Mouse (Mus musculus): ENCODE data around the gene Nfkbia.

Gene Nfkbia

DNA sequence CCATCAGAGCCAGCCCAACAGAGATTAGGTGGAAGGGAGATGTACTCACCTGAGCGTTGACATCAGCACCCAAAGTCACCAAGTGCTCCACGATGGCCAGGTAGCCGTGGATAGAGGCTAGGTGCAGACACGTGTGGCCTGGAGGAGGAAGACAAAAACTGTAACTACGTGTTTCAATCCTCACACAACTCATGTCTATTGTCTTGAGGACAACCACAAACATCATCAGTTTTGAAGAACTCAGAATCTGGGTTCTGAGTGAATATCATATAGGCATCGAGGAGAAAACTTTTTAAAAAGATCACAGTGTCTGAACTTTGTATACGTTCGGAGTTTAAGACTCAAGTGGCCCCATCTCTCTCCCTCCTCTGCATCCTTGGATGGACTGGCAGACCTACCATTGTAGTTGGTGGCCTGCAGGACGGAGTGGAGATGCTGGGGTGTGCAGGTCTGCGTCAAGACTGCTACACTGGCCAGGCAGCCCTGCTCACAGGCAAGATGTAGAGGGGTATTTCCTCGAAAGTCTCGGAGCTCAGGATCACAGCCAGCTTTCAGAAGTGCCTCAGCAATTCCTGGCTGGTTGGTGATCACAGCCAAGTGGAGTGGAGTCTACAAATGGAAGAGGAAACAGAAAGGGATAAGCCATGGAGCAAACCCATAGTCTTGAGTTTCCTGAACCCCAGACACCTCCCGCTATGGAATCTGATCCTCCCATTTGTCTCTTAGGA, 1.6 kb downstream of the Nfkbia start:
- DNase-seq (ENCODE audit: low spot score in 2 of 2): no peak

DNA sequence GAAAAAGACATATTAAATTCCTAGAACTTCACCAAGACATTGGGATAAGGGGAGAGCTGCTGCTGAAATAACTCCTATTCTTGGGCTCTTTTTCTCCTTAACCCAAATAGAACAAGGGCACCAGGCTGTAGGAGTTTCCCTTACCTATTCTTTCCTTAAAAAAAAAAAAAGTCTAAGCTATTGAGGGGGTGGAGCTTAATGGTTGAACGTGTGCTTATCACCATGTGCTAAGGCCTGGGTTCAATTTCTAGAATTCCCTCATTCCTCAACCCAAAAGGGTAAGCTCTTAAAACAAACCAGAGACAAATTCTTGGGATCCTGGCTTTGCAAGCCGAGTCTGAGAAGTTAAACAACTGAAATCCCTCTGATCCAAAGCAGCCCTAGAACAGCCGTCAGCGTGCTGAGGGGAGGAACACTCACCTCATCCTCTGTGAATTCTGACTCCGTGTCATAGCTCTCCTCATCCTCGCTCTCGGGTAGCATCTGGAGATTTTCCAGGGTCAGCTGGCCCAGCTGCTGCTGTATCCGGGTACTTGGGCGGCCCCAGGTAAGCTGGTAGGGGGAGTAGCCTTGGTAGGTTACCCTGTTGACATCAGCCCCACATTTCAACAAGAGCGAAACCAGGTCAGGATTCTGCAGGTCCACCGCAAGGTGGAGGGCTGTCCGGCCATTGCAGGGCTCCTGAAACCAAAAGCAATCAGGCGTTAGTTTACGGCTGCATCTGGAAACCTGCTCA, 2.3 kb downstream of the Nfkbia start:
- DNase-seq (ENCODE audit: low spot score in 2 of 2): no peak

DNA sequence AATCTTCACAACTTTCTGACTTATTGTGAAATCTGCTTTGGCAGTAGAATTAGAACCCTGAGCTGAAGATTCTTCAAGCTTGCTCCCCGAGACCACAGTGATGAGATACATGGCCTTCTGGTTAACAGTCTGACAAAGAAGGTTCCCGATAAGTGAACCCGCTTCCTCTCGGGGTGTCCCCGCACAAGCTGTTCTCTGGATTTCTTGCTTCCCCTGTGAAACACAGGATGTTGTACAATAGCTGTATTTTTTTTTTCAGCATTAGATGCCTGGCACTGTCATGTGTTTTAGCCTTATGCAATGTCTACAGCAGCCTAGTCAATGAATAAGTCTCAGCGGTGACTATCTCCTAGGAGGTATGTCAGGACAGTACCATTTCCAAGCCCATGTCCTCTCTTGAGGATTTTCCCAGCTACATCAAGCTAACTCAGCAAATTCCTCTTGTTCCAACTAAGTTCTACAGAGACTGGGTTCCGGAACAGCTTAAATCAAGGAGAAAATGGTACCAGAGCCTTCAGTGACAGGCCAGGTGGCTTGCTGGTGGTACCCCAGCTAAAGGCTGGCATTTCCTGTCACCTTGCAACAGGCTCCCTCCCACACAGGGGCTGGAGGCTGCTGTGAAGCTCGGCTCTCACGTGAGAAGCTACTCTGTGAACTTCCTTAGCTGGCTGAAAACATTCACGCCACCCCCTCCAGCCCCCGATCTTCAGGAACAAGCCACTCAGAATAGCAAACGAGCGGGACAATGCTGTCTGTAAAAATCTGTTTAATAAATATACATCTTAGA, 3.6 kb downstream of the Nfkbia start:
- DNase-seq (ENCODE audit: low spot score in 2 of 2): no peak

DNA sequence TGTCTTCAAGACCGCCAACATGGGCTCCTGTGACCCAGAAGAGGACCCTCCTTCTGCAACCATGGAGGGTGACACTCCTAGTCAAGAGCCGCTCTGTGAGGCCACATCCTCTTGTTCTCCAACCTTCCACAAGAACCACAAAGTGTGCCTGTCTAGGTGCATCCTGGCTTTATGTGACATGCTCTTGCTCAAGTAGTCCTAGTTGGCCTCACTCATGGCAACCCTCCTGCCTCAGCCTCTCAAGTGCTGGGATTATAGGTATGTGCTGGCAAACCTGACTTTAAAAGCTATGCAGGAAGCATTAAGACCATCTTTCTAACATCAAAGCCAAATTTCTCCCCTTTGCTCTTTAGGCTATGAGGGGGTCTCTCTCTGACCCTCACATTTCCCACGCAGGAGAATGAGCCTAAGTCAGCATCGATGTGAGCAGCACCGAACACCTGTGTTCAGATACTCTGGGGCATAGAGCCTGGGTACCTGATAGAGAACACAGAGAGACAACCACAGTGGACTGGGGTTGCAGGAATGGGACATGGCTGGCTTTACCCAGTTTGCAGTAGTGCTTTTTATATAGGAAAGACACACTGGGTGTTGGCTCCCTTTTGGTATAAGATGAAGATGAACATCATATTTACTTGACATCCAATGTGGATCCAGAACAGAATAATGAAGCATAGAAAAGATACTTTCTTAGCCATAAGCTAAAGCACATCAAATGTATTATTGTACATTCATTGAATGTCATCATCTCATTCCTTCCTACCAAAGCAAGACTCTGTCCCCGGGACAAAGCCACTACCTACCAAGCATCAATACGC, 4.4 kb downstream of the Nfkbia start:
- DNase-seq (ENCODE audit: low spot score in 2 of 2): no peak

DNA sequence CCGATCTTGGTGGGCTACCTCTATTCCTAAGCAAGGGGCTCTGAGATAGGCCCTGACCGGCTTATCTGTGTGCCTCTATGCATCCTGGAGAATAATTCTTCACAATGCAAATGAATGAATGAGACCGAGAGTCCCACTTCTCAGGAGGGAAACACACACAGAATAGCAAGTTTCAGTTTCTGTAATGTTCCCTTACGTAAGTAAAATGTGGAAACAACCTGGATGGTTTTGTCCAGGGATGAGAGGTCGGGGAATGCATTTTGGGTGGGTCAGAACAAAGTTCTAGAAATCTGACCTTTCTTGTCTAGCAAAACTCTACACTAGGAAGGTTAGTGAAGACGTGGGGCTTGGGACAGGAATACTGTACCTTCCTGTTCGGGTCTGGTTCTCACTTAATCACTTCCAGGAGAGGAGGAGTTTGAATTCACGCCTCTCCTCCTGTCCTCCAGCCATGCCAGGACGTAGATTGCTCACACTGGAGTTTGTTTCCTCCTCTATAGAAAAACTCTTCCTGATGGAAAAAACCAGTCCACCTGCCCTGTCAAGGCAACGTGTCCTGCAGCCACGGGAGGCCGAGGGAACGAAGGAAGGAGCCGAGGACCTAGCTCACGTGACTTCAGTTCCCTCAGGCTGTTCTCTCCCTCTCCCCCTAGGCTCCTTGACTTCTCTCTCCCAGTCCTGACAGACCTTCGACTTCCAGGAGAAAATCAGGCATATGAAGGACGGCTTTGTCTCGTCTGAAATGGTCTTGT, 5.3 kb downstream of the Nfkbia start:
- DNase-seq (ENCODE audit: low spot score in 2 of 2): no peak

DNA sequence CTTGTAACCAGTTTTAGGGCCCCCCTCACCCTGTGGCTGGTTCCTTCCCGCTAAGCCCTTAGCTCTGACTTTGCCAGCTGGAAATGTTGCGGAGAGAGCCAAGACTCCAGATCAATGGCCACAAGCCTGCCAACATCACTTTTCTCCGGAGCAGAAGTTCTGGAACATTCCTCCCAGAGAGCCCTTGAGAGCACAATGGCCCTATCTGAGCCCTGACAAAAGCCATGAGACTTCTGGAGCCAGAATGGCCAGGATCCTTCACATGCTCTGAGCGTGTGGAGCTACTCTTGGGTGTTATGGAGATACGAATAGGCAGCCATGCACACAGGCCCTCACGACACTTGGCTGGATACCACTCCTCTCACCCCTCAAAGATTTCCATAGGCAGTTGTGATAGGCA, 7.6 kb downstream of the Nfkbia start:
- DNase-seq (ENCODE audit: low spot score in 2 of 2): no peak

DNA sequence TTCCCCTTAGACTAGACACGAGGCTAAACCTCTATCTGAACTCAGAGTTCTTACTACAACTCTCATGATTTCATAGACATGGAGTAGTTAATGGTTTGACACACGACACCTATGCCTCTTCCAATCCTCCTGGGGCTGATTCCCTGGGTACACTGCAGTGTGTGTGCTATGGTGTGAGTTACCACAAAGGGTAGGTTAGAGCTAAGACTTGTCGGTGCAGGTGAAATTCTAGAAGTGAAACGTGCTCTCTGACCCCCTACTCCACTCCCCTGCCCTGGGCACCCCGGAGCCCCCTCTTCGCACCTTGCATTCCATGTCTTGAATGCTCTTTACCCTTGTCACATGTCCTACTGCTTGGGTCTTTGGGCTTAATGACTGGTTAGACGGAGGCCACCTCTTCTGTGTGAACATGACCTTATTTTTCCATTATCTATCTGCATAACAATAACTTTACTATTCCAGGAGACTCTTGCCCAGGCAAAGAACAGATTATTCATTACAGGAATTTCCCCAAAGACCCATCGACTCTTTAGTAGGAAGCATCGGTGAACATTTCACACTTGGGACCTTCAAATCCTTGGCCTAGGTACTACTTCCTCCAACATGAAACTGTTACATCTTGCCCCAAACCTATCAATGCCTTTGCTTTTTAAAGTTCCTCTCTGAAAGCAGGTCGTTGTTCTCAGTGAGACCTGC, 8.2 kb downstream of the Nfkbia start:
- DNase-seq (ENCODE audit: low spot score in 2 of 2): no peak

DNA sequence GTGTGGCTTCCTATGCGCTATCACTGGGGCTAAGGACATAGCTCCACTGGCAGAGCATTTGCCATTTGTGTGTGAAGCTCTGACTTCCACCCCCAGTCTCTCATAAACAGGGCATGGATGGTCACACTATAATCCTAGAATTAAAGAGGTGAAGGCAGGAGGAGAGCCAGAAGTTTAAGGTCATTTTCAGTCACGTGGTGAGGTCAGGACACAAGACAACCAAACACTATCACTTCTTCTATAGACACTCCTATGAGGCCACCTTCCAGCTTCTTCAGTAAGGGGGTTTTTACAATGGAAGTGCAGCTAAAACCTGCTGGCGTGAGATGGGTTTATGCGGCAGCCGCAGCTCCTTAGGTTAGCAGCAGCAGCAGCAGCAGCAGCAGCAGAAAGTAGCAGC, 8.9 kb downstream of the Nfkbia start:
- DNase-seq (ENCODE audit: low spot score in 2 of 2): no peak

DNA sequence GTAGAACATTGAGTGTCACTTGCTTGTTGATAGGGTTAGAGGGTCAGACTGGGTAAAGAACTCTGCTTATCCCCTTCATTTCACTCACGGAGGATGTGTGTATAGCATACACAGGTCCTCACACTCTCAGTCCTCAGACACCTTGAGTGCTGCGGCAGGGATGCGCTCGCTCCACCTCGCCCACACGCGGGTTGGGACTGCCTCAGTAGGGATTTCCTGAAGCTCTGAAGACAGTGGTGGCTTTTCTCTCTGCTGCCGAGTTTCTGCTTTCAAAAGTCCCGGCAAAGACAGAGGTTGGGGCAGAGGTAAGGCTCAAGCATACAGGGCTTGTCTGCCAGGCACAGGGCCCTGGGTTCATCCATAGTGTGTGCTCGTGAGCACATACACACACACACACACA, 9.7 kb downstream of the Nfkbia start:
- DNase-seq (ENCODE audit: low spot score in 2 of 2): no peak

DNA sequence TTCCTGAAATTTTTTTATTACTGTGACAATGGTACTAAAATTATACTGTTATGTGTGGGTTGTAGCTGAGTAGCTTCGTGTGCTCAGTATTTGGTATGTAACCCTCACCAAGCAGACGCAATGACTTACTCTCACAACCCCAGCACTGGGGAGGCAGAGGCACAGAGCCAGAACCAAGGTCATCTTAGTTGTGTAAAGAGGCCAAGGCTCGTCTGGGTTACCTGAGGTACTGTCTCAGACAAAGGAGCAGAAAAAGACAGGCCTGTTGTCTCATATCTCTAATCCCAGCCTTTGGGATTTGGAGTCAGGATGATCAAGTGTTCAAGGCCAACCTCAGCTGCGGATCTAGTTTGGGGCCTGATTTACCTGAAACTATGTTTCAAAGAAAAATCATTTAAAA, 10.7 kb downstream of the Nfkbia start:
- DNase-seq (ENCODE audit: low spot score in 2 of 2): no peak

DNA sequence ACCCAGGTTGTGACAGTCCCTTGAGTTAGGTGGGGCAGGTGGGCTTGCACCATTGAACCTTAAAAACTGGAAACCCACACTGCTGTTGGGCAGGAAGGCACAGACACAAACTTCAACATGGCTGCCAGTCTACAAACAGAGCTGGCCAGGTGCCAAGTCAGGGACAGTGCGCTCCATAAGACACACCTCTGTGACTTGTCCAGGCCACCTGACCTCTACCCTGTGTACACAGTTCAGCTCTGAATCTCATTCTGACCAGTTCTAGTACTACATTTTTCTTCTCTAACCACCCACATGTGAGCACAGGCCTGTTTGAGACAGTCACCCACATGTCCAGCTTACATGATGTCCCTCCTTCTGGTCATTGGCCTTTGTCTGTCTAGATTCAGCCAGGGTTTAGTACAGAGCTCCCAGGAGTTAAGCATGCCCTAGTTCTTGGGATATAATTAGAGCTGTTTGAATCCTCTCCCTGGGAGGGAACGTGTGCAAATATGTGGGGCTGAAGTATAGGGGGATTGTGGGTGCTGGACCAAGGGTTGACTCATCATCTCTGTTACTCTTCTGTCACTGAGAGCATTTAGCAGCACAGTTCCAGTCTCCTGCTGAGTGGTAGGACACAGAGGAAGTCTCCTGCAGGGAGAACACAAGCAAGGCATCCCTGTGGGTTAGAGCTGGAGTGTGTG, 11.8 kb downstream of the Nfkbia start:
- peak; percentile 14 to 18 for DNase-seq (ENCODE audit: low spot score in 2 of 2)

DNA sequence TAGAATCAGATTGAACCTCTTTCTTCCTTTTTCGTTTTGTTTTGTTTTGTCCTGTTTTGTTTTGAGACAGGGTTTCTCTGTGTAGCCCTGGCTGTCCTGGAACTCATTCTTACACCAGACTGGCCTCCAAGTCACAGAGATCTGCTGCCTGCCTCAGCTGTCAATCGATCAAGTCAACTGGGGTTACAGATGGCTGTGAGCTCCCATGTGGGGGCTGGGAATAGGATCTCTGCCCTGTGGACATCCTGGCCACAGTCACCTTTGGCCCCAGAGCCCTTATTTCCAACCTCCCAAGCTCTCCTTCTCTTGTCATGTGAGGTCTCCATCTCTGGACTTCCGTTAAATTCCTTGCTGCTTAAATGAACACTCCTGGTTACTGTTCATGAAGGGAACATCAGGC, 13.5 kb downstream of the Nfkbia start:
- no peak for DNase-seq (ENCODE audit: low spot score in 2 of 2)

DNA sequence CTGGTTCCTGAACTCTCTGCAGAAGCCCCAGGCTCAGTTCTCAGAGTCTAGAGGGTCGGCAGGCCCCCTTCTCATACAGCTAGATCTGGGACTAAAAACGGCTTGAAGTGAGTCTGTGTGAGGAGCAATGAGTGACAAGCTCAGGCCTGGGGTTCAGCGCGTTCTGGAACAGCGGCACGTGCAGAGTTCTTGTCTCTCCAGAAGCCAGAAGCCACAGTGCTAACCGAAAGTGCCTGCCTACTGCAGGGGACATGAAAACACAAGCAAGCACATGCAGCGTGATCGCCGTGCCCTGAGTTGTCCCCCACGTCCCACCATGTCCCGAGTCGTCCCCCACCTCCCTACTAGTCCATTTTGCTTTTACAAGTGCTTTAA, 18.3 kb downstream of the Nfkbia start:
- DNase-seq (ENCODE audit: low spot score in 2 of 2): no peak

DNA sequence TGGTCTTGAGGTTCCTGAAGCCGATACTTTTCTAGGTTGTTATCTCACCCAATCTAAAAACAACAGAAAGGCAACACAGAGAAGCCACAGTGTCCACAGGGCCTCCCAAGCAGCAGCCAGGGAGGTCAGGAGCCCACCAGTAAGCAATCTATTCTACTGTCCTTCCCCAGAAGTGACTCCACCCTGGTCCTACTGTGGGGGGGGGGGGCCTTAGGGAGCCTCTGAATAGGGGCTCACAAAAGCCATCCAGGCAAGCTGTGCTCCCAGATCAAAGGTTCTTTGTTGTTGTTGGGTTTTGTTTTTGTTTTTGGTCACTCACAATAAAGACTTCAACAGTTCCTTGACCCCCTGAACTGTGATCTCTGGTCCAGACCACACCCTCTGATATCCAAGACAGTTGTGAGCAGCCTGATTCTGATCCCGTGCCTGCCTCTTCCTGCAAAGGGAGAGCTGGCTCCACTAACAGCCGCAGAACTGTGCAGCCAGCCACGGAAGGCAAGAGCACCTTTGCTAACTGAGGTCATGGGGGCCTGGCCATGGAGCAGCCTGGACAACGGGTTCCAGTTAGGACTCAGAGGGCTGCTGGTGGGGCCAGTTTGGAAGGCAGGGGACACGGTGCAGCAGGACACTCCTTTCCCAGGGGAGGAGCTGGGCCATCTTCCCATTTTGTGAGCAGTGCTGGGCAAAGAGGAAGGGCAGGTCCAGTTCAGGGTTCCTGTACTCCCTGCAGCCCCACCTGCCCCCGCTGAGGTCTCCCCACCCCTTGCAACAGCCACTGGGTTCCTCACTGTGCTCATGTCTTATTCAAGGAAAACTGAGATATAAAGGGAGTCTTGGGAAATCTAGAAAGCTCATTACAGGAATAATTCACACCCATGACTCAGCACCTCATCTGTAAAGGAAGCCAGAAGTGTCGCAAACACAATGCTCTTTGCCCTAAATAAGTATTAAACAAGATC, 18.9 kb downstream of the Nfkbia start:
- peak in 1 of 2 experiments; percentile 13 for DNase-seq (ENCODE audit: low spot score in 2 of 2)

DNA sequence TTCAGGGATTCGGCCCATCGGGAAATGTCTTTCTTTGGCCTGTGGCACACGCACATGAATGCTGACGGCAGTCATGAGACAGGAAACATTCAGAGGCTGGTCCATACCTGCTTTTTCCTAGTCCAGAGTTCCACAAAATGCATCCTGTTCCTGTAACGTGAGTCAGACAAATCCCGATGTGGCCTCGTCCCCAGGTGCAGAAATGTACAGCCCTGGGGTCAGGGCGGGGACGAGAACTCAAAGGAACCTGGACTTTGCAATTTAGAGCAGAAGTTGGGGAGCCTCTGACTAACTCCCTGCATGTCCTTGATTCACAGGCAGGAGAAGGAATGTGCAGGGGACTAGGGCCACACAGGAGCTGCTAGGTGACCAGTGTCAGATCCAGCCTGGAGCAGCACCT, 21.1 kb downstream of the Nfkbia start:
- DNase-seq (ENCODE audit: low spot score in 2 of 2): no peak

DNA sequence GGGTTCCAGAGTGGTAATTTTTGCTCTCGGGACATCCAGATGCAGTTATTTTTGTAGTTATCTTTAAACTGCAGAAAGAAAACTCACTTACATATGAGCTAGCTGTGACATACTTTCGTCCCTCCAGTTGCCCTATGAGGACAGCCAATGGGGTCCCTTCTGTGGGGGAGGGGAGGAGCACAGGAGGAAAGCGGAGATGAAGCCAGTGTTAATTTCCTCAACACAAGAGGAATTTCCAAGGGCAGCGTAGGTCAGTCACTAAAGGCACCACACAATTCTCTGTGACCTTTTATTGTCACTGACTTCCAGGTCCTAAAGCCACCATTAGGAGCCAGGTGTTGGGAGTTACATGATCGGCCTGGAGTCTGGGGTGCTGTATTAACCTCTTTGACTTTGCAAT, 22.0 kb downstream of the Nfkbia start:
- DNase-seq (ENCODE audit: low spot score in 2 of 2): no peak

DNA sequence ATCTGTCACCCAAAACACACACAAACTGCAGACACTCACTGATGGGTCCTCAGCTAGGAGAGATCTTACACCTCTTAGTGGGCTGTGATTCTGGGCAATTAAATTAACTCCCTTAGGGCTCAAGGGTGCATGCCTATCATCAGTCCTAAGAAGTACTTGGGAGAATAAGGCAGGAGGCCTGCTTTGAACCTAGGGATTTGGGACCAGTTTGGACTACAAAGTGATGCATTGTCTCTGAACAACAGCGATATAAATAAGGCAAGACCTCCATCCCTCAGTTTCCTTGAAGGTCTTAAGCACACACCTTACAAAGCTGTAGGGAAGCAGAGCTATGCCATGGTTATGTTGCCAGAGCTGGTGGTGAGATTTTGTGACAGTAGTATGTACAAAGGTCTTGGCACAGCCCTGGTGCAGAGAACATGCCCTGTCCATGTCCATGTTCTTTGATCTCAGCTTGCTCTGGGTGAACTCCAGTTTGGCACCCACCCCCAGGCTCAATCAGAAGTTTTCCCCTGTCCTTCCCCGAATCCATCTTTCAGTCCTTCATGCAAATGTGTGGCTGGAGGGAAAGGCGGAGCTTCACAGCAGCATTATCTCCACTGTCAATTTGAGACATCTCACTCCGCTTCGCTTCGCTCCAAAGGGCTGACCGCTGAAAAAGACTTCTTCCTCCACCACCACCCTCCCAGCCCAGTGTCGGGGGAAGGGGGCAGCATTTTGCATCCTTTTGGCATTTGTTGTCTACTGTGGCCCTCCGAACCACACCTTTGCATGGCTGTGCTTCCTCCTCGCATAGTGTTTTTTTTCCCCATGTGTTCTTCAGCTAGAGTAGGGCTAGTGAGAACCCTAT, 24.9 kb downstream of the Nfkbia start:
- no peak for DNase-seq (ENCODE audit: low spot score in 2 of 2)

DNA sequence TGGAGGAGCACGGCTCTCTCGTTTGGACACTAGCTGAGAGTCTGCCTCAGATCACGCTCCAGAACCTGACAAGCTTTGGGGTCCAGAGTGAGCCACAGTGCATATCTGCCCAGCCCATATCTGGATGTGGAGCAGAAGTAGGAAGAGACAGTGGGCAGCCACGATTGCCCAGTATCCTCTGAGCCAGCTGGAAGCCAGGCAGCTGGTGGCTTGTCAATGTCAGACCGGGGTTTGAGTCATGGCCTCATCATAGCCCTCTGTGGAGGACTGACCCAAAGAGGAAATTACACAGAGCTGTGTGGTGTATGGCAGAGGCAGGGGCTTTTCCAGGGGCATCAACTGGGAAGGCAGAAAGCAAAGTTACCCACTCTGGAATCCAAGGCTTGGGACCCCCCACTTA, 25.6 kb downstream of the Nfkbia start:
- no peak for DNase-seq (ENCODE audit: low spot score in 2 of 2)

Measured in right cerebral cortex, adult 2 months (tissue).